Mouse (Mus musculus) neural tube, embryonic 15.5 days (tissue): ENCODE measurements around the gene Sox10. TPM values are rescaled to one million over a fixed set of nuclear protein-coding genes. Genes with fewer than 3 reads are reported as not detected.

Experiments used
- ATAC-seq: fragments of 200-750 bp; cut with Nextera tagmentation; 2 replicates; pipeline ENCODE4 v1.8.0; 2017; ENCODE audit warnings: mild to moderate bottlenecking, moderate TSS enrichment, moderate library complexity; ENCODE audit not compliant: low FRiP score
- H3K27ac ChIP-seq: fragments of 300-500 bp; sonication (generic); replicated peaks from 2 replicates; pipeline ENCODE4 v1.5.1; 2015; ENCODE audit warnings: mild to moderate bottlenecking, inconsistent platforms
- H3K27me3 ChIP-seq: fragments of 300-500 bp; sonication (generic); replicated peaks from 2 replicates; pipeline ENCODE4 v1.6.1; 2015; ENCODE audit warnings: inconsistent platforms
- H3K36me3 ChIP-seq: fragments of 300-500 bp; sonication (generic); 2 replicates; pipeline ENCODE4 v1.6.1; 2015; ENCODE audit warnings: inconsistent platforms
- H3K4me1 ChIP-seq: fragments of 300-500 bp; sonication (generic); 2 replicates; pipeline ENCODE4 v1.6.1; 2015; ENCODE audit warnings: inconsistent platforms
- H3K4me2 ChIP-seq: fragments of 300-500 bp; sonication (generic); 2 replicates; pipeline ENCODE4 v1.6.1; 2015; ENCODE audit warnings: inconsistent platforms, mild to moderate bottlenecking, moderate library complexity
- H3K4me3 ChIP-seq: fragments of 300-500 bp; sonication (generic); replicated peaks from 2 replicates; pipeline ENCODE4 v1.5.1; 2015; ENCODE audit warnings: mild to moderate bottlenecking, inconsistent platforms
- H3K9ac ChIP-seq: fragments of 300-500 bp; sonication (generic); replicated peaks from 2 replicates; pipeline ENCODE4 v1.6.1; 2015; ENCODE audit warnings: mild to moderate bottlenecking, inconsistent platforms
- H3K9me3 ChIP-seq: fragments of 300-500 bp; sonication (generic); replicated peaks from 2 replicates; pipeline ENCODE4 v1.6.1; 2016; ENCODE audit warnings: inconsistent platforms
- WGBS: fragments of 180-500 bp; shearing (Covaris S2); methylation state at CpG from one replicate; pipeline ENCODE4 v1.1.7; 2015; ENCODE audit warnings: mixed read lengths; 5-methylcytosine and 5-hydroxymethylcytosine counted together
- polyA plus RNA-seq: library from polyadenylated mRNA; unstranded; fragments of >200 nt; fragmentation: Nextera tagmentation; extraction: Ambion mirVana; gene quantifications from 2 replicates; pipeline ENCODE4 v1.2.1, GENCODE M21; 2015

Sox10 gene
- polyA plus RNA-seq, 1 experiment from 2014 or later = 11.6 TPM

- ATAC-seq = no peak
- Histone ChIP-seq H3K4me2 (no peak overlapping the region), H3K9ac (no peak overlapping the region), H3K27me3 (no peaks in the 10 kb centered on the region), H3K4me3 (no peak overlapping the region), H3K36me3 (no peaks in the 10 kb centered on the region), H3K9me3 (no peaks in the 10 kb centered on the region), H3K27ac (peak overlapping the region; percentile 90), H3K4me1 (peaks cover 19% of the 10 kb centered on the region)
- whole genome bisulfite sequencing = 81% methylated on average over 9 of the region's 9 CpGs
Observed at GRCm38 (mm10) chr15:79194048-79194447, 29.0 kb upstream of the Sox10 start.

DNA sequence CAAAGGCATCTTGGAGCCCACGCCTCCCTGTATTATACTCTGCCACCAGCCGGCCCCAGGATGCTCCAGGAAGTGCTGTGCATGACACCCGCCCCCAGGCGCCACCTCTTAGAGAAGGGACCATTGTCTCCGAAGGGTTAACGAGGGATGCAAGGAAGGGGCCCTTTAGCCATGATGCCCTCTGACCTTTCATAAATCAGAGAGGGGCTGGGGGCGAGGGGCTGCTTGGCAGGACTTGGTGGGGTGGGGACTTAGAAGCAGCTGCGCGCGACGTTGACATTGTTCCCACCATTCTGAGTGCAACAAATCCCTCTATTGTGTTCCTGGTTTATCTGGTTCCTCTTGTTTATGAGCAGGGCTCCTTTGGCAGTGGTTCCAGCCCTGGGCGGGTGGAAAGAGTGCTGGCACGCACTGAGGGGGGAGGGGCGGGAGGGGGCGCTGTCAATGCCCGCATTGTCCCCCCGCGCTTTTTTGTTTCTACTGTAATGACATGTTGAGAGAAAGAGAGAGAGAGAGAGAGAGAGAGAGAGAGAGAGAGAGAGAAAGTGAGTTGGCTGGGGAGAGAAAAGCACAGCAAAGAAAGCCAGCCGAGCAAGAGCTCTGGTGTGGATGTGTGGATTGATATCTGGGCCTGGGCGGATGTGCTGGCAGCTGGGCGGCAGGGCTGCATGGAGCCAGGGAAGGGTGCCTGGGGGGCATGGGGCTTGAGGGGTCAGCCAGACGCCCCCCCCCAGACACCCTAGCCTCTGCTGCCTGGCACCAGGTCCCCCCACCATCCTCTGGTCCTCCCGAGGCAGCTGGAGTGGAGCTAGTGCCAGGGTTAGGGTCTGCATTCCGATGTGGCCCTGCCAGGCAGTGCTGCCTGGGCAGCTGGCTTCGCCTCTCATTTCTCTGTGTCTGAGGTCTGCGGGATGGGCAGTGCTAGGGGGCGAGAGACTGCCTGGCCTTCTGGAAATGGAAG lies 28.1 kb upstream of the Sox10 start:
- 0 out of 2 replicates have a peak overlapping the region, but pooled peaks have one; percentile 26 for H3K9ac ChIP-seq
- H3K4me3 ChIP-seq = no peak overlapping the region
- no peaks in the 10 kb centered on the region for H3K36me3 ChIP-seq
- peak overlapping the region; percentile 40 for H3K4me2 ChIP-seq
- H3K27me3 ChIP-seq = no peaks in the 10 kb centered on the region
- 15% methylated on average over 27 of the region's 27 CpGs for WGBS
- H3K4me1 ChIP-seq = peaks cover 19% of the 10 kb centered on the region
- peak overlapping the region; percentile 90 for H3K27ac ChIP-seq
- ATAC-seq = peak; percentile 83
- H3K9me3 ChIP-seq = no peaks in the 10 kb centered on the region

DNA sequence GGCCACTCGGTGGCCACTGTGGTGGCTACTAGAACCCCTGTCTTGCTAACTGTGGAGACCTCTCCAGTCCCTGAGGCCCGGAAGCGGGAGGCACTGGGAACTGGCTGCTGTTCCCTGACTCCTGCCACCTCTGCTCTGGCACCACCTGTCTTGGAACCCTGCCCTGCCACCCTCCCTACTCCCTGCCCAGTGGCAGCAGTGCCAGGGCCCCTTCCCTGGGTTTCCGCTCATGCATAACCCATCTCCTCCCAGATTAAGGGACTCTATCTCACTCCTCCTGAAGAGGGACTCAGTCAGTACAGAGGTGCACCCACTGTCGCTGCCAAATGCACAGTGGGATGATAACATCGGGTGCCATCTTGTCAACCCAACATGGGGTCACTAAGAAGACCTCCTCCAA lies 27.4 kb upstream of the Sox10 start:
- H3K36me3 ChIP-seq = no peaks in the 10 kb centered on the region
- H3K4me2 ChIP-seq = peak overlapping the region; percentile 40

GRCm38 (mm10) chr15:79191426-79191825 lies 26.4 kb upstream of the Sox10 start:
- H3K4me1 ChIP-seq = peaks cover 19% of the 10 kb centered on the region
- H3K9me3 ChIP-seq = no peaks in the 10 kb centered on the region
- no peak overlapping the region for H3K4me2 ChIP-seq
- H3K27me3 ChIP-seq = no peaks in the 10 kb centered on the region
- WGBS = 96% methylated on average over 2 of the region's 2 CpGs
- H3K9ac ChIP-seq = no peak overlapping the region
- no peak overlapping the region for H3K4me3 ChIP-seq
- no peak for ATAC-seq
- H3K27ac ChIP-seq = no peak overlapping the region
- H3K36me3 ChIP-seq = no peaks in the 10 kb centered on the region

More for the DNA sequence above, 27.4 kb upstream of the Sox10 start:
- Histone ChIP-seq H3K9ac (no peak overlapping the region), H3K4me3 (no peak overlapping the region), H3K4me1 (peaks cover 19% of the 10 kb centered on the region), H3K9me3 (no peaks in the 10 kb centered on the region), H3K27ac (peak overlapping the region; percentile 90), H3K27me3 (no peaks in the 10 kb centered on the region)
- 62% methylated on average over 6 of the region's 6 CpGs for WGBS
- ATAC-seq = peak; percentile 50; the same call in 1 of the 2 replicates

GRCm38 (mm10) chr15:79187819-79188218 lies 22.8 kb upstream of the Sox10 start:
- Histone ChIP-seq H3K27me3 (no peaks in the 10 kb centered on the region), H3K4me2 (no peak overlapping the region), H3K4me3 (no peak overlapping the region), H3K4me1 (peaks cover 7% of the 10 kb centered on the region), H3K36me3 (no peaks in the 10 kb centered on the region), H3K27ac (no peak overlapping the region), H3K9ac (no peak overlapping the region), H3K9me3 (no peaks in the 10 kb centered on the region)
- ATAC-seq = no peak
- WGBS = 95% methylated on average over 8 of the region's 8 CpGs

GRCm38 (mm10) chr15:79185213-79185612 lies 20.2 kb upstream of the Sox10 start:
- Histone ChIP-seq H3K4me2 (no peak overlapping the region), H3K4me3 (no peak overlapping the region), H3K9ac (no peak overlapping the region), H3K9me3 (no peaks in the 10 kb centered on the region), H3K27me3 (no peaks in the 10 kb centered on the region), H3K4me1 (no peaks in the 10 kb centered on the region), H3K36me3 (no peaks in the 10 kb centered on the region), H3K27ac (no peak overlapping the region)
- no peak for ATAC-seq
- WGBS = 80% methylated on average over 10 of the region's 10 CpGs

DNA sequence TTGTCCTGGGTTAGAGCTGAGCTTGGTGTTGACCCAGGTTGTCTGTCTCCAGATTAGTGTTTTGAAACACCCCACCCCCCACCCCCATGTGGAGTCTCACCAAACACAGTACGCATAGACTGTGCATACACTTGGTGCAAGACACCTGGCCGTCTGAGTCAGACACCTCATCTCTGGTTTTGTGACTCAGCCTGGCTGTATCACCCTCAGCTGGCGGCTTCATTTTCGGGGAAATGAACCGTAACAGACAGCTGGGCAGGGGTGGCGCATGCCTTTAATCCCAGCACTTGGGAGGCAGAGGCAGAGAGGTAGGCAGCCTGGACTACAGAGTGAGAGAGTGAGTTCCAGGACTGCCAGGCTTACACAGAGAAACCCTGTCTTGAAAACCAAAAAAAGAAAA lies 11.9 kb upstream of the Sox10 start:
- no peak for ATAC-seq
- Histone ChIP-seq H3K4me1 (peaks cover 3% of the 10 kb centered on the region; the same call in 1 of the 2 replicates), H3K9ac (no peak overlapping the region), H3K4me2 (no peak overlapping the region), H3K9me3 (no peaks in the 10 kb centered on the region), H3K36me3 (no peaks in the 10 kb centered on the region), H3K27ac (no peak overlapping the region), H3K4me3 (no peak overlapping the region), H3K27me3 (no peaks in the 10 kb centered on the region)
- WGBS = 48% methylated on average over 6 of the region's 6 CpGs

DNA sequence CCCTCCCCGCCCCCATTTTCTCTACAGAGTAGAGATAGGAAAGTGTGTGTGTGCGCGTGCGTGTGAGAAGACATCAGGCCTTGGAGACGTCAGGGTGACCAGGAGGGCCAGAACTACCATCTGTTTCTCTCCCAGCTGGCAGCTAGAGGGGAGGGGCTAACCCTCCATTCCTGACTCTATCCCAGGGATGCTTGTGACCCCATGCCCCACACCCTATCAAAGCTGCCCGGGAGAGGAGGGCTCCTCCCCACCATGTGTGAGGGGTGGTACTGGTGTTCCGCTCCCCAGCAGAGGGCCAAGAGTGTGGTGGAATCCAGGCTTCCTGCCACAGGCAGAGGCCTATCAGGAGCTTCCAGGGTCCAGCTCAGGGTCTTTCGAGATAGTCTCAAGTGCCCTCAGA lies 1.7 kb upstream of the Sox10 start:
- Histone ChIP-seq H3K27ac (no peak overlapping the region), H3K9ac (no peak overlapping the region), H3K27me3 (peaks cover 37% of the 10 kb centered on the region), H3K4me3 (no peak overlapping the region), H3K36me3 (no peaks in the 10 kb centered on the region), H3K9me3 (no peaks in the 10 kb centered on the region), H3K4me1 (peaks cover 15% of the 10 kb centered on the region; the same call in 1 of the 2 replicates), H3K4me2 (peak overlapping the region; percentile 11; the same call in 1 of the 2 replicates)
- 41% methylated on average over 8 of the region's 8 CpGs for WGBS
- ATAC-seq = no peak

- peak overlapping the region; percentile 21; the same call in 1 of the 2 replicates for H3K9ac ChIP-seq
- peaks cover 40% of the 10 kb centered on the region for H3K27me3 ChIP-seq
- no peaks in the 10 kb centered on the region for H3K36me3 ChIP-seq
- no peak for ATAC-seq
- H3K27ac ChIP-seq = no peak overlapping the region
- WGBS = 6% methylated on average over 15 of the region's 15 CpGs
- no peaks in the 10 kb centered on the region for H3K9me3 ChIP-seq
- no peak overlapping the region for H3K4me2 ChIP-seq
- H3K4me1 ChIP-seq = peaks cover 15% of the 10 kb centered on the region; the same call in 1 of the 2 replicates
- H3K4me3 ChIP-seq = peak overlapping the region; percentile 26
Observed at GRCm38 (mm10) chr15:79164251-79164650, 789 bp downstream of the Sox10 start.

- Histone ChIP-seq H3K4me2 (peak overlapping the region; percentile 17; the same call in 1 of the 2 replicates), H3K27ac (no peak overlapping the region), H3K4me3 (peak overlapping the region; percentile 26), H3K4me1 (peaks cover 15% of the 10 kb centered on the region; the same call in 1 of the 2 replicates), H3K9ac (no peak overlapping the region), H3K27me3 (peaks cover 42% of the 10 kb centered on the region), H3K36me3 (no peaks in the 10 kb centered on the region), H3K9me3 (no peaks in the 10 kb centered on the region)
- no peak for ATAC-seq
- WGBS = 44% methylated on average over 14 of the region's 14 CpGs
Observed at GRCm38 (mm10) chr15:79162822-79163221, 2.2 kb downstream of the Sox10 start.

DNA sequence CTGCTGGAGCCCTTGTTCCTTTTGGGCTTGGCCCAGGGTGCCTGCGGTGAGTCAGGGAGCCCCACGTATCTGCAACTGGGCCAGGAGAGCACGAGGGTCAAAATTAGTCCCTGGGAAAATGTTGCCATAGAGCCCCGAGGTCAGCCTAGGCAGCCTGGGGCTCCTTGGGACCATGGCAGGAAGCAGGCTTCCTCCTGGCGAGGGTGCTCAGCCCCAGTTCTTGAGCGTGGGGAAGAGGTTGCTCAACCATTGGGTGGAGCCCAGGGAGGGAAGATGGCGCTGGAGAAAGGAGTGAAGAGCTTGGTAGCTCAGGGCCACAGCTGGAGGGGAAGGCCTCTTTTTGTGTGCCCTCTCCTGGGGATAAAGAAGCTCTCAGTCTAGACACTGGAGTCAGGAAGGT lies 2.7 kb downstream of the Sox10 start:
- H3K27ac ChIP-seq = no peak overlapping the region
- H3K4me1 ChIP-seq = peaks cover 15% of the 10 kb centered on the region; the same call in 1 of the 2 replicates
- H3K36me3 ChIP-seq = no peaks in the 10 kb centered on the region
- peak overlapping the region; percentile 26 for H3K4me3 ChIP-seq
- H3K9ac ChIP-seq = no peak overlapping the region
- peaks cover 42% of the 10 kb centered on the region for H3K27me3 ChIP-seq
- H3K9me3 ChIP-seq = no peaks in the 10 kb centered on the region
- H3K4me2 ChIP-seq = peak overlapping the region; percentile 15; the same call in 1 of the 2 replicates
- ATAC-seq = no peak
- WGBS = 76% methylated on average over 7 of the region's 7 CpGs

- Histone ChIP-seq H3K27me3 (0 out of 2 replicates have a peak, but pooled peaks cover 5% of the 10 kb centered on the region), H3K4me3 (no peak overlapping the region), H3K4me2 (no peak overlapping the region), H3K27ac (no peak overlapping the region), H3K9me3 (no peaks in the 10 kb centered on the region), H3K36me3 (peaks cover 11% of the 10 kb centered on the region), H3K9ac (no peak overlapping the region), H3K4me1 (peaks cover 18% of the 10 kb centered on the region; the same call in 1 of the 2 replicates)
- WGBS = 17% methylated on average over 3 of the region's 3 CpGs
- no peak for ATAC-seq
Observed at GRCm38 (mm10) chr15:79155572-79155971, 9.5 kb downstream of the Sox10 start.
